Mouse (Mus musculus) cerebral cortex, adult 2 months (tissue): ENCODE results near the gene Crebzf.

Source experiments
- WGBS: fragments of 180-500 bp; shearing (Covaris S2); methylation state at CpG from one replicate; pipeline ENCODE4 v1.1.7; 2018; 5-methylcytosine and 5-hydroxymethylcytosine counted together

Crebzf gene

GRCm38 (mm10) chr7:90442518-90443080 is at the start of gene Crebzf:
TSS of gene Crebzf (plus strand) at chr7:90442729.
- under 1% methylated on average over 50 of the region's 54 CpGs for WGBS

- WGBS, result 52% methylated on average over 4 of the region's 4 CpGs
Measured at GRCm38 (mm10) chr7:90395073-90395472, 47.5 kb upstream of the Crebzf start.

GRCm38 (mm10) chr7:90395928-90396327 is 46.6 kb upstream of the Crebzf start:
- 48% methylated on average over 5 of the region's 5 CpGs for WGBS

- WGBS, result 44% methylated on average over 3 of the region's 3 CpGs
Measured at GRCm38 (mm10) chr7:90409934-90410333, 32.6 kb upstream of the Crebzf start.

- WGBS, result 15% methylated on average over 29 of the region's 29 CpGs
Measured at GRCm38 (mm10) chr7:90426020-90427001, 16.2 kb upstream of the Crebzf start, which contains the start of gene Ccdc89. TSS of gene Ccdc89 (plus strand) at chr7:90426577.

- WGBS, result 64% methylated on average over 9 of the region's 9 CpGs
Measured at GRCm38 (mm10) chr7:90427006-90427405, 15.5 kb upstream of the Crebzf start.

- WGBS, result 60% methylated on average over 4 of the region's 4 CpGs
Measured at GRCm38 (mm10) chr7:90440044-90440443, 2.5 kb upstream of the Crebzf start.

- 2% methylated on average over 4 of the region's 4 CpGs for WGBS
Measured at GRCm38 (mm10) chr7:90442070-90442469, 459 bp upstream of the Crebzf start.

GRCm38 (mm10) chr7:90443101-90444091 is 867 bp downstream of the Crebzf start:
- WGBS, result under 1% methylated on average over 123 of the region's 123 CpGs

- WGBS, result 1% methylated on average over 6 of the region's 6 CpGs
Measured at GRCm38 (mm10) chr7:90444206-90444605, 1.7 kb downstream of the Crebzf start.

GRCm38 (mm10) chr7:90456149-90456844 is 13.8 kb downstream of the Crebzf start:
- 8% methylated on average over 7 of the region's 7 CpGs for WGBS

- WGBS, result under 1% methylated on average over 41 of the region's 41 CpGs
Measured at GRCm38 (mm10) chr7:90456845-90457468, 14.4 kb downstream of the Crebzf start, which contains the start of gene Tmem126a. TSS of gene Tmem126a (minus strand) at chr7:90457229.

GRCm38 (mm10) chr7:90457517-90457916 is 15.0 kb downstream of the Crebzf start:
- 2% methylated on average over 10 of the region's 10 CpGs for WGBS

- 60% methylated on average over 10 of the region's 10 CpGs for WGBS
Measured at GRCm38 (mm10) chr7:90460330-90460729, 17.8 kb downstream of the Crebzf start.

- 26% methylated on average over 14 of the region's 14 CpGs for WGBS
Measured at GRCm38 (mm10) chr7:90460930-90461329, 18.4 kb downstream of the Crebzf start.

- WGBS, result 97% methylated on average over 5 of the region's 5 CpGs
Measured at GRCm38 (mm10) chr7:90461441-90461840, 18.9 kb downstream of the Crebzf start.

GRCm38 (mm10) chr7:90473511-90473910 is 31.0 kb downstream of the Crebzf start:
- WGBS, result 64% methylated on average over 2 of the region's 2 CpGs

GRCm38 (mm10) chr7:90475793-90476312 is 33.3 kb downstream of the Crebzf start, which contains the start of gene Tmem126b:
TSS of gene Tmem126b (minus strand) at chr7:90476001.
- under 1% methylated on average over 36 of the region's 36 CpGs for WGBS

GRCm38 (mm10) chr7:90476313-90477245 is 34.0 kb downstream of the Crebzf start, which contains the start of gene Dlg2:
TSS of gene Dlg2 (plus strand) at chr7:90476672.
- WGBS, result under 1% methylated on average over 32 of the region's 32 CpGs
